Mouse (Mus musculus): ENCODE measurements around the gene Slc16a11. TPM values are rescaled to one million over a fixed set of nuclear protein-coding genes. Genes with fewer than 3 reads are reported as not detected.
"Not testable (repeated sequence)": the region's sequence is repeated elsewhere in the genome, so short reads cannot be mapped to it uniquely, and the experiment has no call there.

The Slc16a11 gene
- 1.5 and 1.8 TPM in 2 replicates for polyA plus RNA-seq (2016; fragmentation: Nextera tagmentation; extraction: Ambion mirVana)

GRCm38 (mm10) chr11:70212423-70212822 is at the start of gene Slc16a11:
Gene Slc16a11, plus strand, starts transcription at chr11:70212752.
- H3K36me3 ChIP-seq: peaks cover 10% of the 10 kb centered on the region; the same call in 1 of the 2 replicates
- no peak within 1 kb of the TSS for H3K9ac ChIP-seq (replicated peaks)
- H3K27ac ChIP-seq: no peak within 1 kb of the TSS
- peaks cover 62% of the 10 kb centered on the region for H3K27me3 ChIP-seq
- ATAC-seq (ENCODE audit: insufficient number of reproducible peaks, insufficient read depth, low FRiP score, low TSS enrichment, low read depth): no peak
- peaks cover 18% of the 10 kb centered on the region for H3K4me1 ChIP-seq (replicated peaks)
- H3K9me3 ChIP-seq: no peaks in the 10 kb centered on the region
- H3K4me2 ChIP-seq: peak within 1 kb of the TSS; percentile 71
- peak within 1 kb of the TSS; percentile 41 for H3K4me3 ChIP-seq (replicated peaks)
- WGBS: 61% methylated on average over 6 of the region's 6 CpGs

GRCm38 (mm10) chr11:70165972-70166921 is 46.3 kb upstream of the Slc16a11 start:
- Histone ChIP-seq H3K9ac (replicated peaks) (no peak overlapping the region), H3K36me3 (no peaks in the 10 kb centered on the region), H3K9me3 (no peaks in the 10 kb centered on the region), H3K4me1 (replicated peaks) (peaks cover 12% of the 10 kb centered on the region), H3K27me3 (no peaks in the 10 kb centered on the region), H3K27ac (no peak overlapping the region), H3K4me2 (no peak overlapping the region), H3K4me3 (replicated peaks) (no peak overlapping the region)
- ATAC-seq (ENCODE audit: insufficient number of reproducible peaks, insufficient read depth, low FRiP score, low TSS enrichment, low read depth): no peak
- 72% methylated on average over 16 of the region's 16 CpGs for WGBS

- Histone ChIP-seq H3K4me2 (no peak overlapping the region), H3K27me3 (no peaks in the 10 kb centered on the region), H3K4me3 (replicated peaks) (no peak overlapping the region), H3K36me3 (no peaks in the 10 kb centered on the region), H3K9me3 (no peaks in the 10 kb centered on the region), H3K9ac (replicated peaks) (no peak overlapping the region), H3K27ac (no peak overlapping the region), H3K4me1 (replicated peaks) (peaks cover 12% of the 10 kb centered on the region)
- no peak for ATAC-seq (ENCODE audit: insufficient number of reproducible peaks, insufficient read depth, low FRiP score, low TSS enrichment, low read depth)
- 41% methylated on average over 7 of the region's 7 CpGs for WGBS
Observed at GRCm38 (mm10) chr11:70168136-70168535, 44.4 kb upstream of the Slc16a11 start.

GRCm38 (mm10) chr11:70169471-70169870 is 43.1 kb upstream of the Slc16a11 start:
- 88% methylated on average over 7 of the region's 7 CpGs for WGBS
- H3K4me2 ChIP-seq; H3K27me3 ChIP-seq; ATAC-seq (ENCODE audit: insufficient number of reproducible peaks, insufficient read depth, low FRiP score, low TSS enrichment, low read depth); H3K36me3 ChIP-seq; H3K27ac ChIP-seq; H3K9me3 ChIP-seq; H3K4me3 ChIP-seq (replicated peaks); H3K9ac ChIP-seq (replicated peaks): not testable (repeated sequence)
- peaks cover 12% of the 10 kb centered on the region for H3K4me1 ChIP-seq (replicated peaks)

GRCm38 (mm10) chr11:70170291-70170690 is 42.3 kb upstream of the Slc16a11 start:
- Histone ChIP-seq H3K27me3 (no peaks in the 10 kb centered on the region), H3K4me1 (replicated peaks) (peaks cover 12% of the 10 kb centered on the region), H3K36me3 (no peaks in the 10 kb centered on the region), H3K27ac (no peak overlapping the region), H3K9me3 (no peaks in the 10 kb centered on the region), H3K4me3 (replicated peaks) (no peak overlapping the region), H3K9ac (replicated peaks) (no peak overlapping the region), H3K4me2 (no peak overlapping the region)
- 84% methylated on average over 7 of the region's 7 CpGs for WGBS
- no peak for ATAC-seq (ENCODE audit: insufficient number of reproducible peaks, insufficient read depth, low FRiP score, low TSS enrichment, low read depth)

- Histone ChIP-seq H3K4me2 (no peak overlapping the region), H3K9me3 (0 out of 2 replicates have a peak, but pooled peaks cover 5% of the 10 kb centered on the region), H3K27ac (no peak overlapping the region), H3K4me1 (replicated peaks) (peaks cover 12% of the 10 kb centered on the region), H3K4me3 (replicated peaks) (no peak overlapping the region), H3K9ac (replicated peaks) (no peak overlapping the region), H3K27me3 (no peaks in the 10 kb centered on the region), H3K36me3 (no peaks in the 10 kb centered on the region)
- no peak for ATAC-seq (ENCODE audit: insufficient number of reproducible peaks, insufficient read depth, low FRiP score, low TSS enrichment, low read depth)
- 80% methylated on average over 7 of the region's 7 CpGs for WGBS
Observed at GRCm38 (mm10) chr11:70171181-70171580, 41.4 kb upstream of the Slc16a11 start.

GRCm38 (mm10) chr11:70171847-70172246 is 40.7 kb upstream of the Slc16a11 start:
- no peak overlapping the region for H3K4me3 ChIP-seq (replicated peaks)
- no peaks in the 10 kb centered on the region for H3K36me3 ChIP-seq
- no peak for ATAC-seq (ENCODE audit: insufficient number of reproducible peaks, insufficient read depth, low FRiP score, low TSS enrichment, low read depth)
- H3K9me3 ChIP-seq: 0 out of 2 replicates have a peak, but pooled peaks cover 5% of the 10 kb centered on the region
- no peaks in the 10 kb centered on the region for H3K27me3 ChIP-seq
- no peak overlapping the region for H3K27ac ChIP-seq
- no peak overlapping the region for H3K4me2 ChIP-seq
- peaks cover 12% of the 10 kb centered on the region for H3K4me1 ChIP-seq (replicated peaks)
- 59% methylated on average over 3 of the region's 3 CpGs for WGBS
- no peak overlapping the region for H3K9ac ChIP-seq (replicated peaks)

- Histone ChIP-seq H3K9ac (replicated peaks) (no peak overlapping the region), H3K36me3 (no peaks in the 10 kb centered on the region), H3K27ac (no peak overlapping the region), H3K4me1 (replicated peaks) (peaks cover 12% of the 10 kb centered on the region), H3K4me3 (replicated peaks) (no peak overlapping the region), H3K4me2 (no peak overlapping the region), H3K27me3 (no peaks in the 10 kb centered on the region), H3K9me3 (0 out of 2 replicates have a peak, but pooled peaks cover 5% of the 10 kb centered on the region)
- WGBS: 53% methylated on average over 5 of the region's 5 CpGs
- no peak for ATAC-seq (ENCODE audit: insufficient number of reproducible peaks, insufficient read depth, low FRiP score, low TSS enrichment, low read depth)
Observed at GRCm38 (mm10) chr11:70172298-70172697, 40.3 kb upstream of the Slc16a11 start.

- no peaks in the 10 kb centered on the region for H3K36me3 ChIP-seq
- peaks cover 9% of the 10 kb centered on the region; the same call in 1 of the 2 replicates for H3K9me3 ChIP-seq
- H3K9ac ChIP-seq (replicated peaks): no peak overlapping the region
- H3K4me3 ChIP-seq (replicated peaks): no peak overlapping the region
- no peak overlapping the region for H3K4me2 ChIP-seq
- H3K27me3 ChIP-seq: no peaks in the 10 kb centered on the region
- ATAC-seq (ENCODE audit: insufficient number of reproducible peaks, insufficient read depth, low FRiP score, low TSS enrichment, low read depth): no peak
- WGBS: 83% methylated on average over 4 of the region's 4 CpGs
- H3K27ac ChIP-seq: no peak overlapping the region
- no peaks in the 10 kb centered on the region for H3K4me1 ChIP-seq (replicated peaks)
Observed at GRCm38 (mm10) chr11:70174491-70174890, 38.1 kb upstream of the Slc16a11 start.

GRCm38 (mm10) chr11:70177647-70178046 is 34.9 kb upstream of the Slc16a11 start:
- Histone ChIP-seq H3K4me2 (no peak overlapping the region), H3K4me1 (replicated peaks) (no peaks in the 10 kb centered on the region), H3K9ac (replicated peaks) (no peak overlapping the region), H3K27ac (no peak overlapping the region), H3K27me3 (no peaks in the 10 kb centered on the region), H3K36me3 (no peaks in the 10 kb centered on the region), H3K9me3 (peaks cover 9% of the 10 kb centered on the region; the same call in 1 of the 2 replicates), H3K4me3 (replicated peaks) (no peak overlapping the region)
- WGBS: 75% methylated on average over 8 of the region's 8 CpGs
- ATAC-seq (ENCODE audit: insufficient number of reproducible peaks, insufficient read depth, low FRiP score, low TSS enrichment, low read depth): no peak

GRCm38 (mm10) chr11:70178311-70178710 is 34.2 kb upstream of the Slc16a11 start:
- no peaks in the 10 kb centered on the region for H3K27me3 ChIP-seq
- WGBS: 84% methylated on average over 11 of the region's 11 CpGs
- H3K9ac ChIP-seq (replicated peaks): no peak overlapping the region
- H3K4me2 ChIP-seq: no peak overlapping the region
- ATAC-seq (ENCODE audit: insufficient number of reproducible peaks, insufficient read depth, low FRiP score, low TSS enrichment, low read depth): no peak
- H3K4me1 ChIP-seq (replicated peaks): no peaks in the 10 kb centered on the region
- no peaks in the 10 kb centered on the region for H3K36me3 ChIP-seq
- H3K27ac ChIP-seq: no peak overlapping the region
- H3K9me3 ChIP-seq: peaks cover 9% of the 10 kb centered on the region; the same call in 1 of the 2 replicates
- H3K4me3 ChIP-seq (replicated peaks): no peak overlapping the region
